Mouse (Mus musculus): ENCODE measurements around the gene Kansl3.
A peak's percentile ranks its signal among the peaks of the same experiment; 100 is the strongest.

Gene Kansl3

GRCm38 (mm10) chr1:36321829-36322573, 47.0 kb downstream of the Kansl3 start:
- DNase-seq (ENCODE audit: low spot score): no peak

- DNase-seq (ENCODE audit: low spot score): no peak
Observed at GRCm38 (mm10) chr1:36321164-36321563, 47.8 kb downstream of the Kansl3 start.

GRCm38 (mm10) chr1:36315776-36316100, 53.2 kb downstream of the Kansl3 start:
- no peak for DNase-seq (ENCODE audit: low spot score)

GRCm38 (mm10) chr1:36314959-36315775, 53.8 kb downstream of the Kansl3 start:
- DNase-seq (ENCODE audit: low spot score): no peak

- no peak for DNase-seq (ENCODE audit: low spot score)
Observed at GRCm38 (mm10) chr1:36309498-36309901, 59.5 kb downstream of the Kansl3 start.

GRCm38 (mm10) chr1:36308966-36309475, 60.0 kb downstream of the Kansl3 start:
- no peak for DNase-seq (ENCODE audit: low spot score)

- no peak for DNase-seq (ENCODE audit: low spot score)
Observed at GRCm38 (mm10) chr1:36308451-36308901, 60.5 kb downstream of the Kansl3 start.

GRCm38 (mm10) chr1:36307495-36308280, 61.3 kb downstream of the Kansl3 start, which contains the start of gene Arid5a:
Gene Arid5a (plus strand): TSS chr1:36307733.
- peak; percentile 85 for DNase-seq (ENCODE audit: low spot score)

- DNase-seq (ENCODE audit: low spot score): no peak
Observed at GRCm38 (mm10) chr1:36307121-36307494, 61.9 kb downstream of the Kansl3 start.

GRCm38 (mm10) chr1:36306120-36306519, 62.9 kb downstream of the Kansl3 start:
- no peak for DNase-seq (ENCODE audit: low spot score)

GRCm38 (mm10) chr1:36304764-36305163, 64.2 kb downstream of the Kansl3 start:
- DNase-seq (ENCODE audit: low spot score): no peak

GRCm38 (mm10) chr1:36303381-36304320, 65.3 kb downstream of the Kansl3 start:
- DNase-seq (ENCODE audit: low spot score): peak; percentile 86

- no peak for DNase-seq (ENCODE audit: low spot score)
Observed at GRCm38 (mm10) chr1:36302957-36303356, 66.0 kb downstream of the Kansl3 start.

GRCm38 (mm10) chr1:36302273-36302672, 66.7 kb downstream of the Kansl3 start:
- no peak for DNase-seq (ENCODE audit: low spot score)

- no peak for DNase-seq (ENCODE audit: low spot score)
Observed at GRCm38 (mm10) chr1:36300486-36300885, 68.5 kb downstream of the Kansl3 start.

GRCm38 (mm10) chr1:36299676-36300075, 69.3 kb downstream of the Kansl3 start:
- no peak for DNase-seq (ENCODE audit: low spot score)

- no peak for DNase-seq (ENCODE audit: low spot score)
Observed at GRCm38 (mm10) chr1:36299126-36299525, 69.9 kb downstream of the Kansl3 start.

GRCm38 (mm10) chr1:36298107-36298506, 70.9 kb downstream of the Kansl3 start:
- DNase-seq (ENCODE audit: low spot score): no peak

GRCm38 (mm10) chr1:36296466-36297149, 72.4 kb downstream of the Kansl3 start:
- no peak for DNase-seq (ENCODE audit: low spot score)

GRCm38 (mm10) chr1:36294402-36294801, 74.6 kb downstream of the Kansl3 start:
- DNase-seq (ENCODE audit: low spot score): no peak

Data from urinary bladder, postnatal 14 days (tissue).